Mouse (Mus musculus) cerebellum, adult 9-11 months (tissue): ENCODE measurements around the gene Trim65.
"Not testable (repeated sequence)": the region's sequence is repeated elsewhere in the genome, so short reads cannot be mapped to it uniquely, and the experiment has no call there.

Source experiments
- DNase-seq: peaks from one replicate; pipeline ENCODE4 v3.0.0; 2022

Trim65 gene

DNA sequence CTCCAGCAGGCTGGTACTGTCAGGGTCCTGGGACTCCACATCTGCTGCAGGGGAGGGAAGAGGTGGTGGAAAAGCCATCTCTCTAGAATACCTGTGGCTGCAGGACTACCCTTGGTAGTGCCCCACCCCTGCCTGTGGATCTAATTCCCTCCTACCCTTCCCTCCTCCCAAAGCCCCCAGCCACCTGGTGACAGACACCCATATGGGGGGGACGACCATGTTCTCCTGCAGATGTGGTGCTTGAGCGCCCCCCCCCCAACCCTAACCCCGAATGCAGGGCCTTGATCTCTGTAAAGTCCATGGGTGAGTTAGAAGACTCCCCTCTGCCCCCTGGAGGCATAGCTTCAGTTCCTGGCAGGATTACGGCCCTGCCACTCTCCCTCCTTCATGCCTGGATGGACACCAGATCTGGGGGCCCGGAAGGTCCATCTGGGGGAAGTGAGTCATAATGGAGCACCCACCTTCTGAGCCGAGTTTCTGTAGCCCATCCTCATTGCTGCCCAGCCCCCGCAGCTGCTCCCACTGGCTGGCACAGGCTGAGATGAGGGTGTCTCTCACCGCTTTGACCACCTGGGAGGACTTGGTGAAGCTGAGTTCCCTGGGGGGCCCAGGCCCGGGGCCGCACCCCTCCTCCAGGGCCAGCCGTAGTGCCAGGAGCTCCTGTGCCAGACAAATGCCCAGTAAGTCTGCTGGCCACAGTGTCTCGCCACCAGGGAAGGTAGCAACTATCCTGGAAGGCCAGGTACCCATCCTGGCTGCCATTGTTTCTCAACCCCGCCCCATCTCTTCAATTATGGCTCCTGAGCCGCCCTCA is 23.8 kb downstream of the Trim65 start:
- no peak for DNase-seq

DNA sequence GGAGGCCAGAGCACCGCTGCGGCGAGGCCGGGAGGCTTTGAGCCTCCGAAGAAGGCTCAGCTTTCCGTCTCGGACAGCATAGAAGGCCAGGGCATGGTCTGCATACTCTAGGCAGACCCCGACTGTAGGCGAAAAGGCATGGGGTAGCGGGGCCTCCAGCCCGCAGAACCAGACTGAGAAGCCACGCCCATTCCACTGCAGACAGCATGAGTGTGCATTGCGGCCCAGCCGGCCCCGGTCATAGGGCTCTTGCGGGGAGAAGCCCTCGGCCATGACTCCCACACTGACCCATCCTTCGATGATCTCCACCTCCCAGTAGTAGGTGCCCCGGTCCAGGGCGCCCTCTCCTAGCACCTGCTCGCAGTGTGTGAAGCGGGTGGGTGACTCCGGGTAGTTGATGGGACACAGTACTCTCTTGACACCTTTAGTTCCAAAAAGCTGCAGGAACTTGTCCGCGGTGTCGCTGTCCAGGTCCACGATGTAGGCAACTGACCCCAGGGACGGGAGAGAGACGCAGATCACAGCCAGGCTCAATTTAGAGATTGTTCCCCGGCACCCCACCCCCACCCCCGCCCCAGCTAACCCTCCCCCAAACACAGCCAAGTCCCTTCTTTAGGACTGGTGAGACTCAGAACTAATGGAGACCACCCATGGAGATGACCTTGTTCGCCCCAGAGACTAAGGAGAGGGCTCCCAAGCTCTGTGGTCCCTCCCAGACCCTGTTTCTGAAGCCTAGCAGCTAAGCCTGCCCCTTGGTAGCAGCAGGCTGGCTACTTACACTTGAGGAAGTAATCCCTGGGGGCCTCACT is 24.6 kb downstream of the Trim65 start:
- no peak for DNase-seq

DNA sequence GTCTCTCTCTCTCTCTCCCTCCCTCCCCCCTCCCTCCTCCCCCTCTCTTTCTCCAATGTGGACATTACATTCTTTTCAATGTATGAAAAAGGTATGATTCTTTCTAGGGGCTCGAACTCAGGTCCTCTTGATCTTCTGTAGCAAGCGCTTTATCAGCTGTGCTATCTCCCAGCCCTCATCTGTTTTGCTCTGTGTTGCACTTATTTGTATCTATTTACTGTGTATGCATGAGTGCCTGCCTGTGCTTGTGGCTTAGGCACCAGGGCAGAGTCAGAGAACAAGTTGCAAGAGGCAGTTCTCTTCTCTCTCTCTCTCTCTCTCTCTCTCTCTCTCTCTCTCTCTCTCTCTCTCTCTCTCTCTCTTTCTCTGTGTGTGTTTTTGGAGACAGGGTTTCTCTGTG is 25.9 kb downstream of the Trim65 start:
- no peak for DNase-seq

DNA sequence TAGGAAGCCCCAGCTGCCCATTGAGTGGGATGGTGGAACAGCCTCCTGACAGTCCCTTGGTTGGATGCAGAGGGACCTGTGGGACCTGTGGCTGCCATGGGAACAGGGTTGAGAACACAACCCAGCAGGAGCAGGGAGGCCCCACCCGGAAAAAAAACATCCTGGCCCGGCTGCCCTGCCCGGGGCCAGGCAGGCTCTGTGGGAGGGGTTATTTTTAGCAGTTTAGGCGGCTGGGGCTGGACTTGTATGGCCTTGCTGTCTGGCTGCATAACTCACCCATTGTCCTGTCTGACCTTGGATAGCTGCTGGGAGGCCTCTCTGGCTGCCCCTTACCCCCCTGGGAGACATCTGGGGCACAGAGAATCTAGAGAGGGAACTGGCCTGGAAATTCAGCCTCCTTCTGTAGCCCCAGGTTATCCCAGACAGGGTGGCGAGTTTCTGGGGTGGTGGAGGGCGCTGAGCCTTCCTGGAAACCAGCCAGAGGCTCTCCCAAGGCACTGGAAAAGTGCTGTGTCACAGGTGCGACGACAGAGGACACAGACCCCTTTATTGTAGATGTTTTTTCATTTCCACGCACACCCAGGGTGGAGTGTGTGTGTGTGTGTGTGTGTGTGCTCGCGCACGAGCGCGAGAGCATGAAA is 26.8 kb downstream of the Trim65 start:
- no peak for DNase-seq

DNA sequence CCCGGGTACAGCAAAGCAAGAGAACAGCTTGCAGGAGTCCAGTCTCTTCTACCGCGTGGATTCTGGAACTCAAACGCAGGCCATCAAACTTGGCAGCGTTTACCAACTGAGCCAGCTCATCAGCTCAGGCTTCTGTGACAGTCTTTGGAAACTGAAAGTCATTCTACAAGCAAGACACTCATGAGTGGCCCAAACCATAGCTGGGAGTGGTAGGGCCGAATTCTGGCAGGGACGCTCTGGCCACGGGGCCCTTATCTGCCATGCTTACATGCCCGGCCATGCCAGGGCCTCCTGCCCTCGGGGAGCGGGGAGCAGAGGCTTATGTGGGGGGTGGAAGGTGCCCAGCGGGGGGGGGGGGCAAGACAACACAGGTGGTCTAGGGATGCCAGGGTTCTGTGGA is 27.4 kb downstream of the Trim65 start:
- DNase-seq, result no peak

DNA sequence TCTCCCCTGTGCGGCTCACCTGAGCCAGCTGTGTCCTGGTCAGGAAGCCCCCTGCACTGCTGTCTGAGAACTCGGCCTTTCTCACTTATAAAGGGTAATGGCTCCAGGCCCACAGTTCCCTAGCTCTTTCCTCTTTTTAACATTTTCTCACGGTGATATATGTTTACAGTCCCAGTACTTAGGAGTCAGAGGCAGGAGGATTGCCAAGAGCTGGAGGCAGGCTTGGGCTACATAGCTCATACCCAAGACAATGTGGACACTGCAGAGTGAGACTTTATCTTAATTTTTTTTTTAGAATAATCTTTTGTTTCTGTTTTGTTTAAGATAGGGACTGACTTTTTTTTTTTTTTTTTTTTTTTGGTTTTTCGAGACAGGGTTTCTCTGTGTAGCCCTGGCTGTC is 28.5 kb downstream of the Trim65 start:
- no peak for DNase-seq

DNA sequence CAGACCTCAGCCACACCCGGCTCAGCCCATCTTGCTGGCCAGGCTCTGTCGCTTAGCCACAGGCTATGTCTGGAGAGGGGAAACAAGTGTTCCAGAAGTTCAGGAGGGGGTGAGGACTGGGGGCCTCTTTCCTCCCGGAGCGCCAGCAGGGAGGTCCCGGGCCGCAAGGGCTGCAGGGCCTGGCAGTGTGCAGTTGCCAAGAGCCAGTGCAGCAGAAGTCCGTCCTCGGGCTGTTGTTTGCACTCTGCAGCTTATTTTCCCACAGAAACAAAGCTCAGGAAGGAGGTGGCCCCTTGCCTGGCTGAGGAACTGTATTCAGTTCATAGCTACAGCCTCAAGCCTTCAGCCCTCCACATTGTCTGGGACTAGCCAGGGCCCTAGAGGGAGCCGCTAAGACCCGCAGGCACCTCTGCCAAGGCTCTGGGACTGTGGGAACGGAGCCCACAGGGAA is 29.0 kb downstream of the Trim65 start:
- no peak for DNase-seq

DNA sequence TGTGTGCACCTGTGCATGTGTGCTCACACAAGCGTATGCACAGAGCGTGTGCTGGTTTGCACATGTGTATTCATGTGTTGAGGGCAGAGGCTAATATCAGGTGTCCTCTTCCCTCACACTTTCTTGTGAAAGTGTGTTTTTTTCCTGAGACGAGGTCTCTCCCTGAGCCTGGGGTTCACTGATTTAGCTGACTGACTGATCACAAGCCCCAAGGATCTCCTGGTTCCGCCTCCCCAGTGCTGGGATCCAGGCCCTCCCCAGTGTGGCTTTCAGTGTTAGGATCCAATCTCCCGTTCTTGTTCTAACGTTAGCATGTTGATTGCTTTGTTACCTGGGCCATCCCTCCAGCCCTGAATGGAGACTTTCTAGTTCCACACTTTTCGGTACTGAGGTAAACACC is 30.1 kb downstream of the Trim65 start:
- DNase-seq, result no peak

DNA sequence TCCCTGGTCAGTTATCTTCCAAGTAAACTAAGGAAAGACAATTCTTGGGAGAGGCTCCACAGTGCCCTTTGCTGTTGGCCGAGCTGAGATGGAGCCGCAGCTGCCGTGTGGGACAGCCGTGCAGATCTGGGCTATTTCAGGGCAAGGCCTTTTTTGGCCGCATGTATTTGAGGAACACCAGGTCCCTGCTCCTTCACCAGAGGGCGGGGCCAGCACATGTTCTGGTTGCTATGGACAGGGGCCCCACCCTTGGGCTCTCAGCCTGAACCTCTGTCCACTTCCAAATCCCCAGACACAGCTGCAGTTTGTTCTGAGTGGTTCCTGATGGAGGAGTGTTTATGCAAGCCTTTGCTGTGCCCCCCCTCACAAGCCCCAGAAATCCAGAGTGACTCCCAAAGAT is 30.5 kb downstream of the Trim65 start:
- DNase-seq, result no peak

DNA sequence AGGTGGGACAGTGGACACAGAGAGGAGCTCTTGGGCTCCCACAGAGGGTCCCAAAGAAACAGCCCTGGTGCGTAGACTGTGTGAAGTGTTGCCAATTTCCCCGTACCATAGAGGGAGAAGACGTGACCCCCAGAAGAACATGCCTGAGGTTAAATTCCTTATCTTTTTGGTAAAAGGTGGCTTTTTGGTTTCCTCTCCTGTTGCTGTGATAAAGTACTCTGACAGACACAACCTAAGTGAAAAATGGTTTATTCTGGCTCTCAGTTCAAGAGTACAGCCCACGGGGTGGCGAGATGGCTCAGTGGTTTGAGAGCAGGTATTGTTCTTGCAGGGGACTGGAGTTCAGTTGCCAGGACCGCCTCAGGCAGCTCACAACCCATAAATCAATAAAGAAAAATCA is 31.5 kb downstream of the Trim65 start:
- no peak for DNase-seq

DNA sequence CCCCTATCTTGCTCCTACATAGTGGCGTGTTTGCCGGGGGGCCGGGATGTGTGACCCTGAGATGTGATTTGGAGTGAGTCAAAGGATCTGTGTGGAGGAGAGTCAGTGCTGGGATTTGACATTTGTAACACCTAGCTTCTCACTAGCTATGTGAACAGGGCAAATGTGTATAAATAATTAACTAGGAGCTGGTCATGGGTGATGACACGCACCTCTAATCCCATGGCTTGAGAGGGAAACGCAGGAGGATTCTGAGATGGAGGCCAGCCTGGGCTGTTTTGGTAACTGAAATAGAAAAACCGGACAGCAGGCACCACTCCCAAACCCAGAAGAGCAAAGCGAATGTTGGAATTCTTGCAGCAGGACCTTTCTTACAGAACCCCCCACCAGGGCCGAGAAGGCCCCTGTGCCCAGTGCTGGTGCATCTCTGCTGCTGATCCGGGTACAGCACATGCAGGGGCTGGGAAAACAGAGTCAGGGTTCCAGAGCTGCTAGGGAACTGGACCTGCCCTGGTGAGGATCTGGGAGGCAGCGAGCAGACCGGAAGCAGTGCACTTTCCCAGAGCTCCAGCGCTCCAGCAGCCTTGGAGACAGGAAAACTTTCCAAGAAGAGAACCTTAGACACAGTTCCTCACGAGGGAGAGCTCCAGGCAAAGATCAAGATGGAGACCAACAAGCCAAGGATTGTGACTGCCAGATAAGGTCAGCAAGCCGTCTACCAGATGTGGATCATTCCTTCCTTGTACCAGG is 32.0 kb downstream of the Trim65 start:
- no peak for DNase-seq

DNA sequence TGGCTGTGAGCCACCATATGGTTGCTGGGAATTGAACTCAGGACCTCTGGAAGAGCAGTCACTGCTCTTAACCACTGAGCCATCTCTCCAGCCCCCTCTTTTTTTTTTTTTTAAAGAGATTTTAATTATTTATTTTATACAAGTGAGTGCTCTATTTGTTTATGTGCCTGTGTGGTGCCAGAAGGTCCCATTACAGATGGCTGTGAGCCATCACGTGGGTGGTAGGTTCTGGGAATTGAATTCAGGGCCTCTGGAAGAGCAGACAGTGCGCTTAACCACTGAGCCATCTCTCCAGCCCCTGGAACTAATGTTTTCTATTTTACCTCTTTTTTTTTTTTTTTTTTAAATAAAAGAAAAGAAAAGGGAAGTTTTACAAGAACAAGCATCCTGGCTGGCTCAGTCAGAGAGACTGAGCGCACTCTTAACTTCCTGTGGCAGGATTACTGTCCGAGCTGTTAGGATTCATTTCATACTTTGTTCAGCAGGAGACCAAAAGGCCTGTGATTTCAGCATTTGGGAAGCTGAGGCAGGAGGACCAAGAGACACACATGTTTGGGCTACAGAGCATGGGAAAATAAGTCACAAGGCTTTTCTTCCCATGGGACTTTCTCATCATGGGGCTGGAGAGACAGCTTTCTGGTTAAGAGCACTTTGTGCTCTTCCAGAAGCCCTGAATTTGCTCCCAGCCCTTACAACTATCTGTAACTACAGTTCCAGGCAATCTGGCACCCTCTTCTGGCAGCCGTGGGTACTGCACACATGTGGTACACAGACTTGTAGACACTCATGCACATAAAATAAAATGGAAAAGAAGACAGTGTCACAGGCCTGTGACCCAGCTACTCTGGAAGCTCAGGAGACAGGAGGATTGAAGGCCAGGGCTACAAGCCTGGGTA is 34.5 kb downstream of the Trim65 start:
- DNase-seq, result no peak

DNA sequence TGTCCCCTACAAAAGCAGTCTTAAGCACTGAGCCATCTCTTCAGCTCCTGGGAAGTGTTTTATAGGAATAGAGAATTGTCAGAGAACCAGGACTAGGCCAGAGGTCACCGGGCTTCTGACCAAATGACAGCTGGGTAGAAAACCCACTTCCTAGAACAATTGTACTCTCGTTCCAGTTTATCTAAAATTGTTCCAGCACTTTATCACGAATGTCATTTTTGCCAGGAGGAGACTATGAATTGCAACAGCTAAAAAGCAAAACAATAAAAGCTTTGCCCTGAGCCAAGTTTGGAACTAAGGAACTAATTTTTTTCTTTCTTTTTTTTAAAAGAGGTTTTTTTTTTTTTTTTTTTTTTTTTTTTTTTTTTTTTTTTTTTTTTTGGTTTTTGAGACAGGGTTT is 35.4 kb downstream of the Trim65 start:
- DNase-seq, result no peak

DNA sequence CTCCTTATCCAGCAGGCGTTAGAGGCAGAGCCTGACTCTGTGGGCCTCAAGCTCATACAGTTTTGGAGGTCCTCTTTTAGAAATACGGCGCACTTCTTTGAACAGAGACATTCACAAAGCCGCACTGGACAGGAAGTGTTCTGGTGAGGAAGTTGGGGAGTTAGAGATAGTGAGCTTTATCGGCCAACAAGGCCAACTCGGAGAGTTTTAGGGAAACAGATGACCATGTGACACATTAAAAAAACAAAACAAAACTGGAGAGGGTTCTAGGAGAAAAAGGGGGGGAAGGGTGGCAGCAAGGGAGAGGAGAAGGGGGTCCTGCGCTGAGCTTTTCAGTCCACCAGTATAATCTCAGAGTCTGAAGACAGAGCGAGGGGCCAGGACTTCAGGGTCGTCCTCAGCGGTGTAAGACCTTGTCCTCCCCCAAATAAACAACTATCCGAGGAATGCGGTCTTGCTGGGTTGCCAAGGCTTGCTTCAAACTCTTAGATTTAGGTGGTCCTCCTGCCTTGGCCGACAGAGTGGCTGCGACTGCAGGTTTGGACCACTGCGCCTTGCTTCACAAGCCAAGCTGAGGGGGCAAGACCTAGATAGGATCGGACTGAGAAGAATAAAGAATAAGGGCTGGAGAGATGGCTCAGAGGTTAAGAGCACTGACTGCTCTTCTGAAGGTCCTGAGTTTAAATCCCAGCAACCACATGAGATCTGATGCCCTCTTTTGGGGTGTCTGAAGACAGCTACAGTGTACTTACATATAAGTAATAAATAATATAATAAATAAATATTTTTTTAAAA is 37.0 kb downstream of the Trim65 start:
- DNase-seq, result no peak

DNA sequence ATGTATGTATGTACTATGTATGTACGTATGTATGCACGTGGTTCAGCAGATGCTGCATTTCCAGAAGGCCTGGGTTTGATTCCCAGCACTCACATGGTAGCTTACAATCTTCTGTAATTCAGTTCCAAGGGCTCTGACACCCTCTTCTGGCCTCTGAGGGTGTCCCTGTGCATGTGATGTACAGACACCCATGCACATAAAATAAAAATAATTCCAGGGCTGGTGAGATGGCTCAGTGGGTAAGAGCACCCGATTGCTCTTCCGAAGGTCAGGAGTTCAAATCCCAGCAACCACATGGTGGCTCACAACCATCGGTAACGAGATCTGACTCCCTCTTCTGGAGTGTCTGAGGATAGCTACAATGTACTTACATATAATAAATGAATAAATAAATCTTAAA is 38.0 kb downstream of the Trim65 start:
- DNase-seq, result not testable (repeated sequence)

DNA sequence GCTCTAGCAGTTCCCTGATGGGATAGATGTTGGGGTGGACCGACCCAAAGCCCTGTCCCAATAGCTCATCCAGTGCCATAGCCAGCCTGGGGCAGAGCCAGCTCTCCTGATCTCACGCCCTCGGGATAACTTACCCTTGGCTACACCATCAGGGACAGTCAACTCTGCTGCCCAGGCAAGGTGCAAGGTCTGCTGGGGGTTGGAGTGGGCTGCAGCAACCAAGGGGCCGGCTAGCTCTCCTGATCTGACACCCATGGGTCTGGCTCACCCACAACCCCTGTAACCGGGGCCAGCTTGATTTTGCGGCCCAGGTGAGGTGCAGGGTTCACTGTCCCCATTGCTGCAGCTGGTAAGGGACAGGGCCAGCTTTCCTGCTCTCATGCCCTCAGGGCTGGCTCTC is 39.3 kb downstream of the Trim65 start:
- no peak for DNase-seq

DNA sequence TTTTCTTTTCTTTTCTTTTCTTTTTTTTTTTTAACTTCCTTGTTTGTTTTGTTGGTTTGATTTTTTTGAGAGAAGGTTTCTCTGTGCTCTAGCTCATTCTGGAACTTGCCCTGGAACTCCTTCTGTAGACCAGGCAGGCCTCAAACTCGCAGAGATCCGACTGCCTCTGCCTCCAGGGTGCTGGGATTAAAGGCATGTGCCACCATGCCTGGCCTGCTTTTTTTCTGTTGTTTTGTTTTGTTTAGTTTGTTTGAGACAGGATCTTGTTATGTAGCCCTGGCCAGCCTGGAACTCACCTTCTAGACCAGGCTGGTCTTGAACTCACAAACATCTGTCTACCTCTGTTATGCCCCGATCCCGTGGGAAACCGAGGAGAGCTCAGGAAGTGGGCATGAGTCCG is 41.4 kb downstream of the Trim65 start:
- DNase-seq, result no peak

DNA sequence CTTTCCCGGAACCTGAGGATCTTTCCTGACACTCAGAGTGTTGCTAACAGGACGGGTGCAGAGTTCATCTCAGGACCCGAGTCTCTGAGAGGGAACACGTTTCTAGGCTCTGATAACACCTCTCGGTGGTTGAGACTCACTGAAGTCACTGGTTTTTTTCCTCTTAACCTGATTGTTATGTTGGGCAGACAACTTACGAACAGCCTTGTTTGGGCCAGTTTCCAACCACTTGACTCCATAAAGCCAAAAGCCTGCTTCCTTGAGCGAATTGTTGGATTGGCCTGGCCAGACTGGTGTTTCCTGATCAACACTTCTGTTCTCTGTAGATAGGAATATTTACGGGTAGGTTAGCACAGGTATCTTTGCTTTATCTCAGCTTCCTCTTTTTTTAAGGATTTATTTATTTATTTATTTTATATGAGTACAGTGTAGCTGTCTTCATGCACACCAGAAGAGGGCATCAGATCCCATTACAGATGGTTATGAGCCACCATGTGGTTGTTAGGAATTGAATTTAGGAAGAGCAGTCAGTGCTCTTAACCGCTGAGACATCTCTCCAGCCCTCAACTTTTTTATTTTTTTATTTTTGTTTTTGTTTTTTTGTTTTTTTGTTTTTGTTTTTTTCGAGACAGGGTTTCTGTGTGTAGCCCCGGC is 42.1 kb downstream of the Trim65 start:
- no peak for DNase-seq

DNA sequence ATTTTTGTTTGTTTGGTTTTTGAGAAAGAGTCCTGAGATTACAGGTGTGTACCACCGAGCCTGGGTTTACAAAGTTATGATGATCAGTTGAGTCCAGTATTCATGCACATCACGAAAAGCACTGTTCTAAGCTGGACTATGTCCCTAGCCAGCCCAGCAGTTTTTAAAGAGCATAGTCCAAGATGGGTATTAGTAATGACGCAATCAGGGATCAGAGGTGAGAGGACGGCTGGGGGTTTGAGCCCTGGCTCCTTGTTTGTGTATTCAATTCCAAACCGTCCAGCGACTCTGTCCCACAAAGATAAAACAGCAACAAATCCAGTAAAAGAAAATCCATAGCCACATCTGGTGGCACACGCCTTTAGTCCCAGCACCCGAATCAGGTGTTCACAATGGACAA is 42.7 kb downstream of the Trim65 start:
- no peak for DNase-seq
